10 mouse cellular contexts compared by ENCODE assay signal in genomic region chr3:39705610-39706009, GRCm38 (mm10).
DNase-seq lines count a peak whose midpoint lies in the region; ATAC-seq and TF ChIP-seq lines count a peak whose summit lies in the region.
"Had no signal": no experiment of that assay in that cellular context is flagged by ENCODE, and none has a peak within 500 bp of the region (broad histone marks: within the 10 kb centered on the region; RNA-seq: fewer than 3 reads in every experiment).

No protein-coding gene starts in this region.

- TF ChIP-seq EP300 in CH12.LX (IDR thresholded peaks at IDR 0.05; ENCODE audit: low read length): no peak

- H3K4me2 ChIP-seq in forebrain, embryonic 14.5 days (ENCODE audit: low read length): no peak overlapping the region
- no peak overlapping the region for H3K4me2 ChIP-seq in forebrain, embryonic 15.5 days (replicated peaks)
- H3K4me2 ChIP-seq in liver, embryonic 12.5 days: no peak overlapping the region
- H3K4me2 ChIP-seq in CH12.LX (ENCODE audit: insufficient read depth, low read depth, poor library complexity, severe bottlenecking): no peak overlapping the region

- TF ChIP-seq CTCF in liver, adult 2 months (IDR thresholded peaks at IDR 0.05; ENCODE audit: low read depth, low read length): peak; percentile 58; the same call in 1 of the 2 replicates
- peak in 1 of 2 experiments; percentile 56; a peak in 2 of 4 replicates for TF ChIP-seq CTCF in CH12.LX (conservative IDR thresholded peaks at IDR 0.05 in 1 of 2, IDR thresholded peaks at IDR 0.05 in 1 of 2; ENCODE audit: low read depth in 2 of 2, low read length in 2 of 2)

- 92% methylated on average over 1 of the region's 1 CpGs for WGBS in forebrain, embryonic 14.5 days
- WGBS in forebrain, embryonic 15.5 days: 90% methylated on average over 1 of the region's 1 CpGs
- 75% methylated on average over 1 of the region's 1 CpGs for WGBS in liver, adult 2 months
- WGBS in liver, embryonic 12.5 days (ENCODE audit: insufficient replicate concordance): 50% methylated on average over 1 of the region's 1 CpGs

- H3K36me3 ChIP-seq in forebrain, embryonic 14.5 days (ENCODE audit: control insufficient read depth, insufficient read depth, low read length): no peaks in the 10 kb centered on the region
- no peaks in the 10 kb centered on the region for H3K36me3 ChIP-seq in forebrain, embryonic 15.5 days
- no peaks in the 10 kb centered on the region for H3K36me3 ChIP-seq in liver, adult 2 months (ENCODE audit: control insufficient read depth, insufficient read depth, low read length)
- H3K36me3 ChIP-seq in liver, embryonic 12.5 days: no peaks in the 10 kb centered on the region
- H3K36me3 ChIP-seq in CH12.LX (replicated peaks in 1 of 2; ENCODE audit: control insufficient read depth in 1 of 2, insufficient read depth in 1 of 2, low read length in 1 of 2): no peaks in the 10 kb centered on the region
- H3K36me3 ChIP-seq: G1E had no signal

- no peaks in the 10 kb centered on the region for H3K4me1 ChIP-seq in forebrain, embryonic 14.5 days (ENCODE audit: control insufficient read depth, insufficient read depth, low read length)
- no peaks in the 10 kb centered on the region for H3K4me1 ChIP-seq in forebrain, embryonic 15.5 days
- no peaks in the 10 kb centered on the region for H3K4me1 ChIP-seq in liver, adult 2 months (ENCODE audit: control insufficient read depth, insufficient read depth, low read length)
- no peaks in the 10 kb centered on the region for H3K4me1 ChIP-seq in liver, embryonic 12.5 days
- H3K4me1 ChIP-seq in CH12.LX (ENCODE audit: control insufficient read depth in 1 of 2, insufficient read depth in 2 of 2): 0 out of 4 replicates have a peak, but pooled peaks cover 0 to 3% of the 10 kb centered on the region in 2 experiments
- H3K4me1 ChIP-seq: heart, embryonic 10.5 days had no signal

- no peaks in the 10 kb centered on the region for H3K79me2 ChIP-seq in liver, adult 2 months (ENCODE audit: control insufficient read depth, insufficient read depth, low read length)
- no peaks in the 10 kb centered on the region for H3K79me2 ChIP-seq in CH12.LX (replicated peaks; ENCODE audit: control insufficient read depth, extremely low read depth, insufficient read depth, poor library complexity, severe bottlenecking)

- H3K9me3 ChIP-seq in forebrain, embryonic 14.5 days (replicated peaks; ENCODE audit: control insufficient read depth, low read length): no peaks in the 10 kb centered on the region; the same call in 1 of the 2 replicates
- H3K9me3 ChIP-seq in forebrain, embryonic 15.5 days: no peaks in the 10 kb centered on the region
- 0 out of 2 replicates have a peak, but pooled peaks cover 4% of the 10 kb centered on the region for H3K9me3 ChIP-seq in liver, embryonic 12.5 days (replicated peaks)
- no peaks in the 10 kb centered on the region for H3K9me3 ChIP-seq in CH12.LX (replicated peaks; ENCODE audit: low read length)

- peak; percentile 51 for TF ChIP-seq RAD21 in CH12.LX (IDR thresholded peaks at IDR 0.05; ENCODE audit: low read depth, low read length)

- no peak for ATAC-seq in forebrain, embryonic 14.5 days
- ATAC-seq in forebrain, embryonic 15.5 days (replicated peaks): no peak
- ATAC-seq in liver, embryonic 12.5 days: no peak
- ATAC-seq in megakaryocyte progenitor cell, adult 5-6 weeks (replicated peaks; ENCODE audit: poor library complexity): no peak

- in situ Hi-C loops in CH12.LX (cut with MboI; ENCODE audit: low pct_ligation_motif_present, low pct_unique_long_range_greater_than_20kb, low sequenced_read_pairs): no loop called here

- no peak overlapping the region for H3K9ac ChIP-seq in forebrain, embryonic 14.5 days (ENCODE audit: low read length)
- no peak overlapping the region for H3K9ac ChIP-seq in forebrain, embryonic 15.5 days (replicated peaks)
- no peak overlapping the region for H3K9ac ChIP-seq in liver, adult 2 months (ENCODE audit: low read depth, low read length)
- no peak overlapping the region for H3K9ac ChIP-seq in liver, embryonic 12.5 days
- H3K9ac ChIP-seq in CH12.LX (ENCODE audit: insufficient read depth, low read depth): no peak overlapping the region

- H3K27me3 ChIP-seq in forebrain, embryonic 14.5 days (replicated peaks; ENCODE audit: control insufficient read depth, insufficient read depth, low read length): no peaks in the 10 kb centered on the region
- no peaks in the 10 kb centered on the region for H3K27me3 ChIP-seq in forebrain, embryonic 15.5 days
- H3K27me3 ChIP-seq in liver, adult 2 months (ENCODE audit: control insufficient read depth, insufficient read depth, low read length): no peaks in the 10 kb centered on the region
- no peaks in the 10 kb centered on the region for H3K27me3 ChIP-seq in liver, embryonic 12.5 days (replicated peaks)
- no peaks in the 10 kb centered on the region for H3K27me3 ChIP-seq in CH12.LX (replicated peaks)

- TF ChIP-seq POLR2A in liver, adult 2 months (IDR thresholded peaks at IDR 0.05; ENCODE audit: extremely low read depth, insufficient read depth, low read length): no peak
- no peak for TF ChIP-seq POLR2A in CH12.LX (IDR thresholded peaks at IDR 0.05; ENCODE audit: low read depth, low read length)

- no peak overlapping the region for H3K4me3 ChIP-seq in forebrain, embryonic 14.5 days (ENCODE audit: low read depth, low read length)
- H3K4me3 ChIP-seq in forebrain, embryonic 15.5 days: no peak overlapping the region
- no peak overlapping the region for H3K4me3 ChIP-seq in liver, adult 2 months (ENCODE audit: insufficient read depth, low read depth, low read length)
- no peak overlapping the region for H3K4me3 ChIP-seq in liver, embryonic 12.5 days
- no peak overlapping the region for H3K4me3 ChIP-seq in CH12.LX (replicated peaks in 1 of 3; ENCODE audit: low read depth in 2 of 3, low read length in 2 of 3, poor library complexity in 1 of 3)
- H3K4me3 ChIP-seq: heart, embryonic 10.5 days had no signal

- dilution Hi-C loops in CH12.LX (cut with MboI; ENCODE audit: extremely low pct_ligation_motif_present, extremely low pct_unique_long_range_greater_than_20kb, low sequenced_read_pairs): no loop called here

- peak; percentile 5 for DNase-seq in forebrain, embryonic 14.5 days (ENCODE audit: low spot score)
- peak; percentile 16 for DNase-seq in liver, adult 2 months (ENCODE audit: extremely low read depth, low read depth, low spot score)
- peak; percentile 18 for DNase-seq in CH12.LX (ENCODE audit: extremely low read depth)
- DNase-seq in ZHBTc4 (ENCODE audit: low read depth, low spot score): peak; percentile 34
- DNase-seq in layer of hippocampus, postnatal 36 days: no peak

- no peak overlapping the region for H3K27ac ChIP-seq in forebrain, embryonic 14.5 days (ENCODE audit: low read depth, low read length)
- H3K27ac ChIP-seq in forebrain, embryonic 15.5 days (replicated peaks): no peak overlapping the region
- H3K27ac ChIP-seq in liver, adult 2 months (replicated peaks; ENCODE audit: insufficient read depth, low read depth, low read length): no peak overlapping the region
- H3K27ac ChIP-seq in liver, embryonic 12.5 days: no peak overlapping the region
- H3K27ac ChIP-seq in CH12.LX (ENCODE audit: insufficient read depth, low read depth): no peak overlapping the region
- H3K27ac ChIP-seq: heart, embryonic 10.5 days had no signal

TF ChIP-seq in CH12.LX, 34 proteins besides CTCF, POLR2A, EP300 and RAD21:
- TF ChIP-seq SMC3 (IDR thresholded peaks at IDR 0.05; ENCODE audit: low read depth, low read length) (peak; percentile 51), ZKSCAN1 (IDR thresholded peaks at IDR 0.05; ENCODE audit: borderline replicate concordance, low read depth, low read length) (no peak), JUND (conservative IDR thresholded peaks at IDR 0.05; ENCODE audit: low read depth, low read length) (no peak), ZC3H11A (IDR thresholded peaks at IDR 0.05; ENCODE audit: low read depth, low read length) (no peak)

Comparison
In these comparisons a context has a peak if more than half of its experiments do, and no peak if none do; other contexts are left out.
1. DNase-seq: peak in forebrain, embryonic 14.5 days (single experiment), liver, adult 2 months (single experiment), CH12.LX (single experiment) and ZHBTc4 (single experiment); none in layer of hippocampus, postnatal 36 days (0 of 2).